Mouse (Mus musculus) bone marrow, adult 2 months (tissue): ENCODE measurements at regions not wholly inside any gene's neighbourhood (a gene's known extent, or its start where the extent isn't known, plus 50 kb on each side); places are given as distances from the start of the nearest gene placed in this dataset.

Source experiments
- CTCF ChIP-seq: fragments of 200-500 bp; IDR thresholded peaks from 2 replicates; pipeline ENCODE4 v1.5.1; 2011; ENCODE audit warnings: low read length, control low read depth; ENCODE audit not compliant: control insufficient read depth, insufficient read depth
- POLR2A ChIP-seq: fragments of 200-500 bp; IDR thresholded peaks from 2 replicates; pipeline ENCODE4 v1.6.1; 2011; ENCODE audit warnings: low read depth, mild to moderate bottlenecking, control low read depth, low read length, borderline replicate concordance; ENCODE audit not compliant: control insufficient read depth

- no peak for TF ChIP-seq CTCF
- TF ChIP-seq POLR2A = no peak
Observed at GRCm38 (mm10) chr14:45843829-45844228, 185.9 kb upstream of the Ddhd1 start.
